Mouse (Mus musculus) liver, adult 2 months (tissue): ENCODE measurements around the gene C130060K24Rik. TPM values are rescaled to one million over a fixed set of nuclear protein-coding genes. Genes with fewer than 3 reads are reported as not detected.

Experiments used
- DNase-seq: peaks from one replicate; pipeline ENCODE4 v3.0.0-alpha.2; 2011; ENCODE audit warnings: low read depth, low spot score; ENCODE audit errors: extremely low read depth
- H3K27ac ChIP-seq: fragments of 200-500 bp; replicated peaks from 2 replicates; pipeline ENCODE4 v1.5.1; 2012; ENCODE audit warnings: low read depth, mild to moderate bottlenecking, control low read depth, inconsistent platforms, low read length; ENCODE audit not compliant: insufficient read depth
- H3K27me3 ChIP-seq: fragments of 200-500 bp; 2 replicates; pipeline ENCODE4 v1.6.1; 2012; ENCODE audit warnings: mild to moderate bottlenecking, moderate library complexity, low read length, inconsistent platforms; ENCODE audit not compliant: control insufficient read depth, insufficient read depth
- H3K36me3 ChIP-seq: fragments of 200-500 bp; 2 replicates; pipeline ENCODE4 v1.6.1; 2012; ENCODE audit warnings: low read length, inconsistent platforms; ENCODE audit not compliant: control insufficient read depth, insufficient read depth
- H3K4me1 ChIP-seq: fragments of 200-500 bp; 2 replicates; pipeline ENCODE4 v1.6.1; 2011; ENCODE audit warnings: low read length; ENCODE audit not compliant: control insufficient read depth, insufficient read depth
- H3K4me3 ChIP-seq: fragments of 200-500 bp; 2 replicates; pipeline ENCODE4 v1.5.1; 2011; ENCODE audit warnings: low read depth, mild to moderate bottlenecking, control low read depth, low read length, moderate library complexity; ENCODE audit not compliant: insufficient read depth
- H3K79me2 ChIP-seq: fragments of 200-500 bp; 2 replicates; pipeline ENCODE4 v1.6.1; 2012; ENCODE audit warnings: inconsistent platforms, mild to moderate bottlenecking, low read length, moderate library complexity; ENCODE audit not compliant: control insufficient read depth, insufficient read depth
- H3K9ac ChIP-seq: fragments of 200-500 bp; 2 replicates; pipeline ENCODE4 v1.6.1; 2012; ENCODE audit warnings: low read depth, mild to moderate bottlenecking, control low read depth, inconsistent platforms, low read length
- CTCF ChIP-seq: fragments of 200-500 bp; IDR thresholded peaks from 2 replicates; pipeline ENCODE4 v1.5.1; 2011; ENCODE audit warnings: low read depth, low read length, control low read depth
- POLR2A ChIP-seq: fragments of 200-500 bp; IDR thresholded peaks from 2 replicates; pipeline ENCODE4 v1.6.1; 2011; ENCODE audit warnings: low read length, control low read depth; ENCODE audit not compliant: insufficient read depth; ENCODE audit errors: extremely low read depth
- WGBS: fragments of 180-500 bp; shearing (Covaris S2); methylation state at CpG from one replicate; pipeline ENCODE4 v1.1.7; 2018; 5-methylcytosine and 5-hydroxymethylcytosine counted together
- polyA plus RNA-seq: library from polyadenylated mRNA; depleted of rRNA; stranded (reverse); fragments of >200 nt; gene quantifications from 2 replicates; pipeline ENCODE4 v1.2.3, GENCODE M21; 2012
- total RNA-seq: library from RNA; depleted of rRNA; stranded (reverse); fragments of >200 nt; gene quantifications from 2 replicates; pipeline ENCODE4 v1.2.3, GENCODE M21; 2014

C130060K24Rik gene
- total and polyA plus RNA-seq, 2 experiments: not detected

DNA sequence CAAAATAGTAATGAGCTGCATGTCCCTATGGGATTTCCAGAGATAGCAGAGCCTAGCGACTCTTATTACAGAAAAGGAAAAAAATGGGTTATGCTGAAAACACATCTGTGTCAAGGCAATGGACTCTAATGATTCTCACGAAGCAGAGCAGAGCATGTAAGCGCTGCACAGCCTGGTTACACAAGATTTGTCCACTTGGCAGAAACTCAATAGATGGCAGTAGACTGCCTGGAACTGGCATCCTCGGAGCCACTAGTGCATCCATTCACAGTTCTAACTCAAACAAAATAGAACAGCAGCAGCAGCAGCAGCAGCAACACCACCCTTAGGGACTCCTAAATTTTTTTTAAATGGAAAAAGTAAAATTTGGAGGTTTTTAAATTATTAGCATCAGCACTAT is 29.3 kb upstream of the C130060K24Rik start:
- TF ChIP-seq CTCF (no peak), POLR2A (no peak)
- no peaks in the 10 kb centered on the region for H3K27me3 ChIP-seq

DNA sequence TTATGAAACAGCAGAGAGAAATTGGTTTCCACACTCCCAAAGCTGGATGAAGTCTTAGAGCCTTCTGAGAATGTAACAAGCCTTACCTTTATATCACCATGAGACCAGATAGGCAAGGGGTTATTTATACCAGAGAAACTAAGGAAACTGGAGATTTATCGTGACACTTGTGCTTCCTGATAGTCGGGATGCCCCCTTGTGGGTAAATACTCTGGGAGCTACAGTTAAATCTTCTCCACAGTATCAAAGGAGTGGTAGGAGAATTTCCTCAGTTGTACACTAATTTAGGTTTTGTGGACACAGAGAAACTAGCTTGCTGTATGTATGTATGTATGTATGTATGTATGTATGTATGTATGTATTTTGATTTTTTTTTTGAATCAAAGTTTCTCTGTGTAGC is 5.0 kb upstream of the C130060K24Rik start:
- Histone ChIP-seq H3K36me3 (no peaks in the 10 kb centered on the region), H3K79me2 (no peaks in the 10 kb centered on the region), H3K27me3 (no peaks in the 10 kb centered on the region), H3K9ac (no peak overlapping the region), H3K4me3 (no peak overlapping the region), H3K4me1 (no peaks in the 10 kb centered on the region), H3K27ac (no peak overlapping the region)
- DNase-seq: no peak
- TF ChIP-seq POLR2A (no peak), CTCF (no peak)
- WGBS: 43% methylated on average over 2 of the region's 2 CpGs

More for the DNA sequence above, 29.3 kb upstream of the C130060K24Rik start:
- H3K9ac ChIP-seq: no peak overlapping the region
- no peak overlapping the region for H3K27ac ChIP-seq
- no peaks in the 10 kb centered on the region for H3K4me1 ChIP-seq
- H3K36me3 ChIP-seq: no peaks in the 10 kb centered on the region
- no peak for DNase-seq
- H3K4me3 ChIP-seq: no peak overlapping the region
- 76% methylated on average over 4 of the region's 4 CpGs for WGBS
- no peaks in the 10 kb centered on the region for H3K79me2 ChIP-seq

DNA sequence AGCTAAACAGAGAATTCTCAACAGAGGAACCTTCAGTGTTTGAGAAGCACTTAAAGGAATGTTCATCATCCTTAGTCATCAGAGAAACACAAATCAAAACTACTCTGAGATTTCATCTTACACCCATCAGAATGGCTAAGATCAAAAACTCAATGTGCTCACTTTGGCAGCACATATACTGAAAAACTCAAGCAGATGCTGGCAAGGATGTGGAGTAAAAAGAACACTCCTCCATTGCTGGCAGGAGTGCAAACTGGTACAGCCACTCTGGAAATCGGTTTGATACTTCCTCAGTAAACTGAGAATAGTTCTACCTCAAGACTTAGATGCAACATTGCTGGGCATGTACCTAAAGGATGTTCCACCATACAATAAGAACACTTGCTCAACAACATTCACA is 41.0 kb downstream of the C130060K24Rik start:
- no peaks in the 10 kb centered on the region for H3K27me3 ChIP-seq
- H3K79me2 ChIP-seq: no peaks in the 10 kb centered on the region
- TF ChIP-seq CTCF: no peak
- TF ChIP-seq POLR2A: no peak
- DNase-seq: no peak
- H3K9ac ChIP-seq: no peak overlapping the region
- no peak overlapping the region for H3K4me3 ChIP-seq
- H3K4me1 ChIP-seq: no peaks in the 10 kb centered on the region
- WGBS: 72% methylated on average over 1 of the region's 1 CpGs
- H3K36me3 ChIP-seq: no peaks in the 10 kb centered on the region
- H3K27ac ChIP-seq: no peak overlapping the region

DNA sequence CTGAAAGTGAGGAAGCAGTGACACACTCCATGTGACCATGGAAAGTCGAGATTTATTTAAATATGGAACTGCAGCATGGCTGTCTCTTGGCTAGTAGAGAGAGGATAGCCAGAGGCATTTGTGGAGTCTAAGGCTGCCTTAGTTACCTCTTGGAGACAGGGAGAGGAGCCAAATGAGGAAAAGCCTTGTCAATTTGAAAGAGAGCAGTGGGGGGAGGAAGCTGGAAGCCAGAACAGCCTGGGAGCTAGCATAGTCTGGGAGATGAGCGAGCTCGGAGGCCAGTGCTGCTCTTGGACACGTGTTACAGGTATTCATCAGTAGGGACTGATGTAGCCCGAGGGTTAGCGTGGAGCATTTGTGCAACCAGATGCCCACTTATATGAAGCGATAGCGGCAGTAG is 46.2 kb downstream of the C130060K24Rik start:
- Histone ChIP-seq H3K36me3 (no peaks in the 10 kb centered on the region), H3K4me3 (no peak overlapping the region), H3K79me2 (no peaks in the 10 kb centered on the region), H3K9ac (no peak overlapping the region), H3K27me3 (0 out of 2 replicates have a peak, but pooled peaks cover 2% of the 10 kb centered on the region), H3K4me1 (no peaks in the 10 kb centered on the region), H3K27ac (no peak overlapping the region)
- TF ChIP-seq CTCF (no peak), POLR2A (no peak)
- DNase-seq: no peak
- WGBS: 75% methylated on average over 8 of the region's 8 CpGs

DNA sequence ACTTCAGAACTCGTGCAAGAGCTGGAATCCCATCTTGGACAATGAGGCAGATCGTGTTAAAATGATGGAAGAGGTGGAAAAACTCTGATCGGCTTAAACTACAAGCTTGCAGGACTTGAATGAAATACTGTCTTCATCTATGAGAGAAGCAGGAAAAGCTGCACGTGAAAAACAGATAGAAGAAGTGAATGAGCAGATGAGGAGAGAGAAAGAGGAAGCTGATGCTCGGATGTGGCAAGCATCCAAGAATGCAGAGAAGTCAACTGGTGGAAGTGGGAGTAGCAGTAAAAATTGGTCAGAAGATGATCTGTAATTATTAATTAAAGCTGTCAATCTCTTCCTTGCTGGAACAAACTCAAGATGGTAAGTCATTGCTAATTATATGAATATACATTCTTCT is 52.3 kb downstream of the C130060K24Rik start:
- no peaks in the 10 kb centered on the region for H3K79me2 ChIP-seq
- H3K27me3 ChIP-seq: 0 out of 2 replicates have a peak, but pooled peaks cover 2% of the 10 kb centered on the region
- WGBS: 71% methylated on average over 5 of the region's 5 CpGs
- H3K9ac ChIP-seq: no peak overlapping the region
- TF ChIP-seq CTCF: no peak
- no peak for TF ChIP-seq POLR2A
- no peak overlapping the region for H3K4me3 ChIP-seq
- no peak overlapping the region for H3K27ac ChIP-seq
- no peaks in the 10 kb centered on the region for H3K4me1 ChIP-seq
- DNase-seq: no peak
- no peaks in the 10 kb centered on the region for H3K36me3 ChIP-seq

DNA sequence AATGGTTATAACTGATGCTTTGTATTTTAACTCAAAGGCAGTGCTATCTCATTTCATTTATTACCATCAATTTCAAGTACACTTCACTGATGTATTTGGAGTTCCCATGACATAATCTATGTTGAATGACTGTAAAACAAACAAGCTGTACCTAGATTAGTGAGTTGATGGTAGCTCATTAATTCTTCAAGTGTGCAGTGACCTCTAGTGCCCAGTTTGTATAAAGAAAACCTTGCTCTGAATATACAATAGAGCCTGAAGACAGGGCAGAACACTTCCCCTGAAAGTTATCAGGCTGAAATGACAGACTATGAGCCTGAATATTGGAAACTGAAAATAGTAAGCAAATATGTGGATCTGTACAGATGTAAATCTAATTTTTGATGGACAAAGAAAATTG is 72.6 kb downstream of the C130060K24Rik start:
- Histone ChIP-seq H3K4me1 (no peaks in the 10 kb centered on the region), H3K27ac (no peak overlapping the region), H3K9ac (no peak overlapping the region), H3K4me3 (no peak overlapping the region), H3K27me3 (no peaks in the 10 kb centered on the region), H3K79me2 (no peaks in the 10 kb centered on the region), H3K36me3 (no peaks in the 10 kb centered on the region)
- peak; percentile 5 for DNase-seq
- TF ChIP-seq POLR2A (no peak), CTCF (no peak)
